Mouse (Mus musculus): ENCODE measurements around the gene Hrg.
"Not testable (repeated sequence)": the region's sequence is repeated elsewhere in the genome, so short reads cannot be mapped to it uniquely, and the experiment has no call there.

The Hrg gene

GRCm38 (mm10) chr16:22962256-22962655 lies 11.4 kb downstream of the Hrg start:
- DNase-seq: no peak

DNA sequence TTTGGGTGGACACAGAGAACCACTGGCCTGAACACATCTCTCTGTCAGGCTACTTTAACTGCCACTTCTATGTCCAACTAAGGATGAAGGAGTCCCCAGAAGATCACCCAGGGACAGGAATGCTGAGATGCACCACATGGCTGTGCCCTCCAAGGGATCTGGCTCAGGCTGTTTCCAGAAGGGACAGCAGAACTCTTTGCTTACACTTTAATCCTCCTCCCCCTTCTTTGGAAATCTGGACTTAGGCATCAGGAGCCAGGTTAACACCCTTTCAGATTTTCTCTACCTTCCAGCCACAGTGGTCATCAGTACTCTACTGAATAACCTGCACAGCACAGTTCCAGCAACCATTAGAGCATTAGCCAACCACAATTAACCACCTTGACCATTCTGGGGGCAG lies 12.4 kb downstream of the Hrg start:
- no peak for DNase-seq

- no peak for DNase-seq
These were observed 16.6 kb downstream of the Hrg start for GRCm38 (mm10) chr16:22967383-22968030.

DNA sequence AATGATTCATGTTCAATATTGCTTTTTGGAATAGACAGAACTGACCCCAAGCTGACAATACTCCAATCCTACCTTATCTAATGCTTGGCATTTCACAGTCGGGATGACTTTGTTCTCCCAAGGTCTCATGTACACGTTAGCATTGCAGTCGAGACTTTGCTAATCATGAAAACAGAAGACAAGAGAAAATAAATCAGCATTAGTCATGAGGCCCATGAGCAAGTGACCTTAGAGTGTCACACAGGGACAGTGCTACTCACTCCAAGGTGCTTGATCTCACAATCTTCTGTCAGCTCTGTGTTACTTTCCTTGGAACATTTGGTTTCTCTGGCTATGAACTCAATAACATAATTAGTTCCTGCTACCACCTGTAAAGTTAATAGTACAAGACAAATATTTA lies 46.1 kb downstream of the Hrg start:
- not testable (repeated sequence) for DNase-seq

All from lung, adult 18-20 months (tissue).